ENCODE assay signal across 15 mouse cellular contexts in genomic region chr14:51922571-51922865, GRCm38 (mm10). TPM values are rescaled to one million over a fixed set of nuclear protein-coding genes. Genes with fewer than 3 reads are reported as not detected.
DNase-seq lines count a peak whose midpoint lies in the region; ATAC-seq and TF ChIP-seq lines count a peak whose summit lies in the region.
"Had no signal": no experiment of that assay in that cellular context is flagged by ENCODE, and none has a peak within 500 bp of the region (broad histone marks: within the 10 kb centered on the region; RNA-seq: fewer than 3 reads in every experiment).

Rnase13 (minus strand) TSS chr14:51922773.

- TF ChIP-seq CTCF in left cerebral cortex, adult 2 months (IDR thresholded peaks at IDR 0.05), result no peak

- H3K4me2 ChIP-seq in neural tube, embryonic 15.5 days, result no peak within 1 kb of the TSS
- H3K4me2 ChIP-seq: limb, embryonic 13.5 days had no signal

- 84% methylated on average over 7 of the region's 7 CpGs for WGBS in heart, embryonic 10.5 days
- 88% methylated on average over 7 of the region's 7 CpGs for WGBS in neural tube, embryonic 15.5 days

- no peak for ATAC-seq in neural tube, embryonic 15.5 days (ENCODE audit: low FRiP score)
- no peak for ATAC-seq in frontal cortex, adult (ENCODE audit: low TSS enrichment)

- no peaks in the 10 kb centered on the region for H3K36me3 ChIP-seq in heart, embryonic 10.5 days
- no peaks in the 10 kb centered on the region for H3K36me3 ChIP-seq in neural tube, embryonic 15.5 days
- H3K36me3 ChIP-seq: limb, embryonic 13.5 days had no signal

- intact Hi-C loops in heart, postnatal 36 days (cut with DNase I), result no loop called here
- intact Hi-C loops in left cerebral cortex, adult 2 months (cut with DNase I), result no loop called here
- intact Hi-C loops in left cerebral cortex, postnatal 36 days (cut with DNase I), result no loop called here

- H3K27me3 ChIP-seq in heart, embryonic 10.5 days (ENCODE audit: insufficient read depth, poor library complexity, severe bottlenecking), result no peaks in the 10 kb centered on the region
- no peaks in the 10 kb centered on the region for H3K27me3 ChIP-seq in neural tube, embryonic 15.5 days (replicated peaks)
- H3K27me3 ChIP-seq: limb, embryonic 13.5 days had no signal

- H3K9ac ChIP-seq in neural tube, embryonic 15.5 days (replicated peaks), result no peak within 1 kb of the TSS
- H3K9ac ChIP-seq: limb, embryonic 13.5 days had no signal

- H3K9me3 ChIP-seq in heart, embryonic 10.5 days, result no peaks in the 10 kb centered on the region
- no peaks in the 10 kb centered on the region for H3K9me3 ChIP-seq in neural tube, embryonic 15.5 days (replicated peaks)
- H3K9me3 ChIP-seq: limb, embryonic 13.5 days had no signal

- peak within 1 kb of the TSS; percentile 64; the same call in 1 of the 2 replicates for H3K27ac ChIP-seq in heart, embryonic 10.5 days
- peak within 1 kb of the TSS; percentile 57 for H3K27ac ChIP-seq in left cerebral cortex, adult 2 months
- H3K27ac ChIP-seq in neural tube, embryonic 15.5 days (replicated peaks), result peak within 1 kb of the TSS; percentile 70
- H3K27ac ChIP-seq: limb, embryonic 13.5 days had no signal

- peaks cover 32% of the 10 kb centered on the region for H3K4me1 ChIP-seq in heart, embryonic 10.5 days
- H3K4me1 ChIP-seq in neural tube, embryonic 15.5 days, result 0 out of 2 replicates have a peak, but pooled peaks cover 4% of the 10 kb centered on the region

- DNase-seq in heart, embryonic 10.5 days (ENCODE audit: low spot score), result no peak
- no peak for DNase-seq in heart, postnatal 36 days
- no peak for DNase-seq in left cerebral cortex, adult 2 months (ENCODE audit: extremely low spot score in 1 of 2, low spot score in 2 of 2)
- no peak for DNase-seq in left cerebral cortex, postnatal 36 days (ENCODE audit: low spot score in 2 of 2)
- DNase-seq in neural tube, embryonic 10.5 days (ENCODE audit: extremely low spot score, low spot score), result no peak
- DNase-seq: cerebellum, adult 9-10 months; kidney, adult 9 months; thymus, postnatal 25 days had no signal

- H3K4me3 ChIP-seq in heart, embryonic 10.5 days, result no peak within 1 kb of the TSS
- no peak within 1 kb of the TSS for H3K4me3 ChIP-seq in left cerebral cortex, adult 2 months
- H3K4me3 ChIP-seq in neural tube, embryonic 15.5 days (replicated peaks), result no peak within 1 kb of the TSS
- H3K4me3 ChIP-seq: limb, embryonic 13.5 days had no signal

RNA-seq across cellular contexts. Expression of gene Rnase13, which starts in this region (rescaled TPM):
- polyA plus RNA-seq in heart, embryonic 10.5 days (2016; fragmentation: Nextera tagmentation; extraction: Ambion mirVana), result not detected in 2 replicates
- total RNA-seq in heart, postnatal 36 days (2021), result not detected
- not detected for total RNA-seq in left cerebral cortex, adult 2 months (2021)
- total RNA-seq in left cerebral cortex, postnatal 36 days (2021), result not detected
- not detected in 2 replicates for polyA plus RNA-seq in neural tube, embryonic 15.5 days (2015; fragmentation: Nextera tagmentation; extraction: Ambion mirVana)
- total RNA-seq: heart, adult 18-20 months; megakaryocyte, adult 5-6 weeks had no signal
- polyA plus RNA-seq: forebrain, embryonic 11.5 days; limb, embryonic 13.5 days; spleen, adult 2 months had no signal
